Mouse (Mus musculus): ENCODE measurements around the gene Zfp612. TPM values are rescaled to one million over a fixed set of nuclear protein-coding genes. Genes with fewer than 3 reads are reported as not detected.

Gene Zfp612
- total RNA-seq (2023), result 3.3 TPM

GRCm38 (mm10) chr8:110079282-110080221, at the start of gene Zfp612:
Gene Zfp612 (plus strand): TSS chr8:110079746.

GRCm38 (mm10) chr8:110039659-110040058, 39.9 kb upstream of the Zfp612 start, which contains the start of gene Chst4:
Gene Chst4 (minus strand): TSS chr8:110039740.

GRCm38 (mm10) chr8:110100907-110101306, 21.4 kb downstream of the Zfp612 start, which contains the start of gene Gm21964:
Gene Gm21964 (plus strand): TSS chr8:110101207.

GRCm38 (mm10) chr8:110102653-110103052, 23.1 kb downstream of the Zfp612 start, which contains the start of gene Gm17720:
Gene Gm17720 (minus strand): TSS chr8:110102753.

Other genes starting within 250 kb of the Zfp612 start
- gene Phlpp2, start 211.2 kb upstream of the Zfp612 start, total RNA-seq (2023), result 6.5 TPM
- gene Marveld3, start 117.5 kb upstream of the Zfp612 start, total RNA-seq (2023), result not detected
- not detected for gene Tat, start 89.3 kb upstream of the Zfp612 start, total RNA-seq (2023)
- 0.68 TPM for gene Chst4, start 40.0 kb upstream of the Zfp612 start, total RNA-seq (2023)
- gene Gm21964, start 21.5 kb downstream of the Zfp612 start, total RNA-seq (2023), result not detected
- not detected for gene Gm17720, start 23.0 kb downstream of the Zfp612 start, total RNA-seq (2023)
- gene Calb2, start 88.5 kb downstream of the Zfp612 start, total RNA-seq (2023), result not detected
- gene Cmtr2, start 135.9 kb downstream of the Zfp612 start, total RNA-seq (2023), result 5.0 TPM
- gene Hydin, start 187.2 kb downstream of the Zfp612 start, total RNA-seq (2023), result not detected

All from CD4-positive naive resting alpha-beta T cell, adult 57 days (primary cell).